Comparison of ENCODE assay signal across 1 mouse cellular context in genomic region chr14:105225790-105226189, GRCm38 (mm10).
TF ChIP-seq lines count a peak whose summit lies in the region.

No protein-coding gene starts in this region.

TF ChIP-seq in MEL, 35 proteins besides CTCF, POLR2A, EP300 and RAD21 (continued from another document):
- TF ChIP-seq TCF12 (IDR thresholded peaks at IDR 0.05; ENCODE audit: low read depth, low read length) (no peak), TAL1 (IDR thresholded peaks at IDR 0.05; ENCODE audit: low read length) (no peak), ZC3H11A (IDR thresholded peaks at IDR 0.05; ENCODE audit: low read depth, low read length) (0 out of 2 replicates have a peak, but pooled peaks have one; percentile 26), GABPA (IDR thresholded peaks at IDR 0.05; ENCODE audit: low read depth, low read length) (no peak), ZMIZ1 (IDR thresholded peaks at IDR 0.05; ENCODE audit: low read depth, low read length) (no peak), E2F4 (IDR thresholded peaks at IDR 0.05; ENCODE audit: borderline replicate concordance, low read depth, low read length) (no peak), RCOR1 (IDR thresholded peaks at IDR 0.05; ENCODE audit: low read depth, low read length) (no peak), POLR2AphosphoS2 (IDR thresholded peaks at IDR 0.05; ENCODE audit: low read length) (no peak), POLR2AphosphoS5 (IDR thresholded peaks at IDR 0.05; ENCODE audit: borderline replicate concordance, low read depth, low read length) (no peak)
